Mouse (Mus musculus) kidney, postnatal 0 days (tissue): ENCODE measurements around the gene Nradd. TPM values are rescaled to one million over a fixed set of nuclear protein-coding genes. Genes with fewer than 3 reads are reported as not detected.

Experiments used
- ATAC-seq: fragments of 200-750 bp; cut with Nextera tagmentation; replicated peaks from 2 replicates; pipeline ENCODE4 v1.8.0; 2017; ENCODE audit warnings: low read depth, moderate number of reproducible peaks, moderate TSS enrichment, moderate library complexity; ENCODE audit not compliant: low FRiP score
- DNase-seq: peaks from one replicate; pipeline ENCODE4 v3.0.0-alpha.2; 2016; ENCODE audit warnings: low spot score
- H3K27ac ChIP-seq: fragments of 300-500 bp; sonication (generic); 2 replicates; pipeline ENCODE4 v1.5.1; 2014; ENCODE audit warnings: mild to moderate bottlenecking
- H3K27me3 ChIP-seq: fragments of 300-500 bp; sonication (generic); 2 replicates; pipeline ENCODE4 v1.6.1; 2014; ENCODE audit warnings: low read length, mixed read lengths; ENCODE audit not compliant: insufficient read depth
- H3K36me3 ChIP-seq: fragments of 300-500 bp; sonication (generic); 2 replicates; pipeline ENCODE4 v1.6.1; 2014; ENCODE audit warnings: low read length, mixed read lengths; ENCODE audit not compliant: insufficient read depth
- H3K4me1 ChIP-seq: fragments of 300-500 bp; sonication (generic); replicated peaks from 2 replicates; pipeline ENCODE4 v1.6.1; 2014; ENCODE audit warnings: antibody characterized with exemption, low read length, mixed read lengths; ENCODE audit not compliant: insufficient read depth
- H3K4me2 ChIP-seq: fragments of 300-500 bp; sonication (generic); 2 replicates; pipeline ENCODE4 v1.6.1; 2014; ENCODE audit warnings: mild to moderate bottlenecking, low read length, moderate library complexity, mixed read lengths
- H3K4me3 ChIP-seq: fragments of 300-500 bp; sonication (generic); replicated peaks from 2 replicates; pipeline ENCODE4 v1.5.1; 2014; ENCODE audit warnings: low read depth, low read length
- H3K9ac ChIP-seq: fragments of 300-500 bp; sonication (generic); 2 replicates; pipeline ENCODE4 v1.6.1; 2014; ENCODE audit warnings: low read depth, low read length
- H3K9me3 ChIP-seq: fragments of 300-500 bp; sonication (generic); replicated peaks from 2 replicates; pipeline ENCODE4 v1.6.1; 2016; ENCODE audit warnings: low read length, inconsistent platforms, mixed read lengths
- CTCF ChIP-seq: IDR thresholded peaks from 2 replicates; pipeline ENCODE4 v1.5.1; 2016; ENCODE audit warnings: antibody characterized with exemption, low read depth, mild to moderate bottlenecking, moderate library complexity
- whole genome bisulfite sequencing: fragments of 180-500 bp; shearing (Covaris S2); extraction: QIAGEN DNeasy Blood & Tissue Kit; methylation state at CpG from one replicate; pipeline ENCODE4 v1.1.7; 2014; 5-methylcytosine and 5-hydroxymethylcytosine counted together
- polyA plus RNA-seq: library from polyadenylated mRNA; unstranded; fragments of >200 nt; fragmentation: Nextera tagmentation; extraction: Ambion mirVana; gene quantifications from 2 replicates; pipeline ENCODE4 v1.2.1, GENCODE M21; 2015

Nradd gene
- polyA plus RNA-seq, 1 experiment from 2014 or later: 45.7 TPM

DNA sequence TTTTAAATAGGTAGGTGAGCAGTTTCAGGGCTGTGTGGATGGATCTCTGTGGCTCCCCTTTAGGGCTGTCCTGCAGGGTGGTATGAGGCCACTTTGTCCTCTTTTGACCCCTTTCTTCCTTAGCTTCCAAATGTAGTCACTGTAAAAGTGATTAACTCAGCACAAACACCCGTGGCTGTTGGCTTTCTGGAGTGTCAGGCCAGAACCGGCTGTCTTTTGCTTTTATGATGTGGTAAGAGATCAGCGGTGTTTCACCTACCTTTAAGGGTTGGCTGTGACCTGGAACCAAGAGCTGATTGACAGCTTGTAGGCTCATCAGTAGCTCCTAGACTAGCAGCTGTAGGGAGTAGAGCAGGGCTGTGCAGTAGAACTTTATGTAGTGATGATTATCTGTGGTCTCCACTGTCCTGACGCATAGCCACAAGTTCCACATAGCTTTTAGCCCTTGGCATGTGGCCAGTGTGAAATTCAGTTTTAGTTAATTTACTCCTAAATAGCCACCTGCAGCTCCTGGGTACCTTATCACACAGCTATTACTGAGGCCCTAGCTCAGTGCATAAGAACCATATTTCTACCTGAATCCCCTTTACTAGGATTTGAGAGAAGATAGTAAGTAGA lies 43.1 kb upstream of the Nradd start:
- WGBS: 30% methylated on average over 4 of the region's 4 CpGs

DNA sequence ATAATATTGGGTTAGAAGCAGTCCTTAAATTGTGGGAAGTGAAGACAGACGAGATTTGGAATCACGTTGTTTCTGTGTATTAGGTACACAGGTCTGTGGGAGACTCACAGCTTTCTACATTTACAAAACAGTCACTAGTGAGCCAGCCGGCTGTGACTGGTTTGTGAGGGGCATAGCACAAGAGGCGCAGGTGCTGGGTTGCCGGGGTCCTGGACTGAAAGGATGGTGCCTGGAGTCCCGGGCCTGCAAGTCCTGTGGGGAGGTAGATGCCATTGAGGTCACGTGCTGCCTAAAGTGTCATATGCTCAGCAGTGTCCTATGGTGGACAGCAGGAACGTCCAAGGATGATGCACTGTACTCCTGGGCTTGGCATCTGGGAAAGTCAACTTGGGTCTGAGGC lies 42.1 kb upstream of the Nradd start:
- peak; percentile 47 for ATAC-seq
- no peaks in the 10 kb centered on the region for H3K27me3 ChIP-seq
- H3K9me3 ChIP-seq: no peaks in the 10 kb centered on the region
- peaks cover 18% of the 10 kb centered on the region for H3K4me1 ChIP-seq
- no peak overlapping the region for H3K4me3 ChIP-seq
- H3K27ac ChIP-seq: peak overlapping the region; percentile 77; the same call in 1 of the 2 replicates
- TF ChIP-seq CTCF: no peak
- WGBS: 27% methylated on average over 8 of the region's 8 CpGs
- DNase-seq: no peak
- H3K36me3 ChIP-seq: no peaks in the 10 kb centered on the region
- peak overlapping the region; percentile 15; the same call in 1 of the 2 replicates for H3K4me2 ChIP-seq
- 0 out of 2 replicates have a peak overlapping the region, but pooled peaks have one; percentile 3 for H3K9ac ChIP-seq

More for the DNA sequence above, 43.1 kb upstream of the Nradd start:
- Histone ChIP-seq H3K27me3 (no peaks in the 10 kb centered on the region), H3K27ac (peak overlapping the region; percentile 77; the same call in 1 of the 2 replicates), H3K4me2 (no peak overlapping the region), H3K4me1 (peaks cover 18% of the 10 kb centered on the region), H3K9me3 (no peaks in the 10 kb centered on the region), H3K9ac (no peak overlapping the region), H3K36me3 (no peaks in the 10 kb centered on the region), H3K4me3 (no peak overlapping the region)
- ATAC-seq (peak; percentile 50; the same call in 1 of the 2 replicates), DNase-seq (no peak)
- TF ChIP-seq CTCF: no peak

DNA sequence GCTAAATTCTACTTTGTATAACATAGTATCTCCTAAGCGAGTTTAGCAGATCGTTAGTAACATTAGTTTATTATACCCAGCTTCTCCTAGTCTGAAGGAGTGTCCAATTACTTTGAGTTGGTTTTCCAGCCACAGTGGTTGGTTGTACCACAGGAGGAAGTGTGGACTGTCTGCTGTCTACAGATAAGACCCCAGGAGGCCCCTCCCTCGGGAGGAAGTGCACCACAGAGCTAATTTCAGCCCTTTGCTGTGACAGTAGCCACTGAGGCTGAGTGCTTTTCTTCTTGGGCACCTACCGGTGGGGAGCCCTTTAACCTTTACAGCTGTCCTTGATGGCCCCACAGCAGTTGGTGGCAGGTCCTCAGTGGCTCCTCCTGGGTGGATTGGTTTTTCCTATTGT lies 41.7 kb upstream of the Nradd start:
- DNase-seq (peak; percentile 58), ATAC-seq (no peak)
- Histone ChIP-seq H3K4me1 (peaks cover 18% of the 10 kb centered on the region), H3K9me3 (no peaks in the 10 kb centered on the region), H3K27ac (peak overlapping the region; percentile 77), H3K27me3 (no peaks in the 10 kb centered on the region), H3K4me3 (no peak overlapping the region), H3K9ac (no peak overlapping the region), H3K36me3 (no peaks in the 10 kb centered on the region), H3K4me2 (peak overlapping the region; percentile 15; the same call in 1 of the 2 replicates)
- TF ChIP-seq CTCF: no peak
- 23% methylated on average over 4 of the region's 4 CpGs for WGBS

DNA sequence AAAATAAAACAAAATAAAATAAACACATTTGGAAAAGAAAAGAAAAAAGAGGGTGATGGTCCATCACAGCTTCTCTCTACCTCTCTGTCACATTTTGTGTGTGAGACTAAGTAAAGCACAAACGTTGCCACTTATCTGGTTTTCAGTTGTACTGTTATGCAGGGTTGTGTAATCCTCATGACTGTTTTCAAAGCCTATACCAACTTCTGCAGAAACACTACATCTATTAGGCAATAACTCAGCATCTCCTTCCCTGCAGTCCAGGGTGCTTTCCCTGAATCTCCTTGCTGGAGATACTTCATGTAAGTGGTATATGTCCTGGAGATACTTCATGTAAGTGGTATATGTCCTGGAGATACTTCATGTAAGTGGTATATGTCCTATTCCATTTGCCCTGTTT lies 38.6 kb upstream of the Nradd start:
- DNase-seq (no peak), ATAC-seq (no peak)
- H3K4me3 ChIP-seq: no peak overlapping the region
- no peaks in the 10 kb centered on the region for H3K27me3 ChIP-seq
- H3K9me3 ChIP-seq: no peaks in the 10 kb centered on the region
- H3K9ac ChIP-seq: no peak overlapping the region
- 0 out of 2 replicates have a peak, but pooled peaks cover 8% of the 10 kb centered on the region for H3K36me3 ChIP-seq
- H3K27ac ChIP-seq: no peak overlapping the region
- no peak for TF ChIP-seq CTCF
- no peak overlapping the region for H3K4me2 ChIP-seq
- peaks cover 16% of the 10 kb centered on the region for H3K4me1 ChIP-seq
- WGBS: 81% methylated on average over 1 of the region's 1 CpGs

DNA sequence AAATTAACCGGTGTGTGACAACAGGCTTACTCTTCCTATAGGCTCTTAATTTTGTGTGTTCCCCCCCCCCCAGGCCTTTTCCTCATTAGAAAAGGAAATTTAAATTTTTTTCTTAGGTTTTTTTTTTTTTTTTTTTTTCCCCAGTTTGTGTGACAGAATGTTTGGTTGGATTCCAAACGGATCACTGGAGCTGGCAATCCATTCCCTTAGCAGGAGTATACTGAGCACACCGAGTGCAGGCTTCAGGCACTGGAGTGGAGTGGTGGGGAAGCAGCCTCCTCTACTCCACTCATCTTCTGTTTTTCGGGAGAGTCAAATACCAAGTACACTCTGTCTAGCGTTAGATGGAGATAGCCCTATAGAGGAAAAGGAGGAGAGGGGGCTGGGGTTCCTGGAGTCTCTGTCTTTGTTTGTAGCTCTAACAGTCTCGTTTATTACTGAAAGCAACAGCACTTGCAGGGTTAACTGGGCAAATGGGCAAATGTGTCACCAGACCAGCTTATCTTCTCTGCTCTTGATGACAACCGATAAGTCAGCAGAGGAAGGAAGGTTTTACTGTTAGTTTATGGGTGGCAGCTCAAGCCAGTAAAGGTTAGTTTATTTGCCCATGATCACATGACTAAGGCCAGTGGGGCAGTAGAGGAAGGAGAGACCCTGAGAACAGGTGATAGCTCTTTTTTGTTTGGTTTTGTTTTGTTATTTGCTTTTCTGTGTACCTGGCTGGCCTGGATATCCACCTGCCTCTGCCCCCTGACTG lies 36.8 kb upstream of the Nradd start:
- Histone ChIP-seq H3K27me3 (no peaks in the 10 kb centered on the region), H3K9me3 (no peaks in the 10 kb centered on the region), H3K9ac (no peak overlapping the region), H3K36me3 (0 out of 2 replicates have a peak, but pooled peaks cover 8% of the 10 kb centered on the region), H3K4me3 (no peak overlapping the region), H3K4me1 (peaks cover 2% of the 10 kb centered on the region), H3K27ac (no peak overlapping the region), H3K4me2 (no peak overlapping the region)
- TF ChIP-seq CTCF: no peak
- WGBS: 65% methylated on average over 7 of the region's 7 CpGs
- ATAC-seq (no peak), DNase-seq (no peak)

DNA sequence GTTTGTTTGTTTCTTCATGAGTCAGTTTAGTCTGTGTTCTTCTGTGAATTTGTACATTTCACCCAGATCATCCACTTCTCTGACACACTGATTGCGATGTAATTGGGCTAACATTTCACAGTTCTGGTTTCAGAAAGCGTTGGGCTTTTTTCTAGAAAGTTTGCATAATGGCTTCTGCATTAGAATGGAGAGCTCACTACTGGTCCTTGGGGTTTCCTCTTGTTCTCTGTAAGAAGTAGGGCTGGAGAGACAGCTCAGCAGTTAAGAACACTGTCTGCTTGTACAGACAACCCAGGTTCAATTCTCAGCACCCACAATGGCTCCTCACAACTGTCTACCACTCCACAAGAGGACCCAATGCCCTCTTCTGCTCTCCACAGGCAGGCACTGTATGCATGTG lies 36.0 kb upstream of the Nradd start:
- no peak overlapping the region for H3K9ac ChIP-seq
- H3K27ac ChIP-seq: no peak overlapping the region
- DNase-seq: no peak
- no peak overlapping the region for H3K4me2 ChIP-seq
- WGBS: 91% methylated on average over 2 of the region's 2 CpGs
- H3K27me3 ChIP-seq: no peaks in the 10 kb centered on the region
- H3K4me1 ChIP-seq: no peaks in the 10 kb centered on the region; the same call in 1 of the 2 replicates
- H3K36me3 ChIP-seq: 0 out of 2 replicates have a peak, but pooled peaks cover 8% of the 10 kb centered on the region
- H3K4me3 ChIP-seq: no peak overlapping the region
- no peak for TF ChIP-seq CTCF
- no peak for ATAC-seq
- no peaks in the 10 kb centered on the region for H3K9me3 ChIP-seq
